Mouse (Mus musculus): ENCODE results near the gene Trnt1.

DNA sequence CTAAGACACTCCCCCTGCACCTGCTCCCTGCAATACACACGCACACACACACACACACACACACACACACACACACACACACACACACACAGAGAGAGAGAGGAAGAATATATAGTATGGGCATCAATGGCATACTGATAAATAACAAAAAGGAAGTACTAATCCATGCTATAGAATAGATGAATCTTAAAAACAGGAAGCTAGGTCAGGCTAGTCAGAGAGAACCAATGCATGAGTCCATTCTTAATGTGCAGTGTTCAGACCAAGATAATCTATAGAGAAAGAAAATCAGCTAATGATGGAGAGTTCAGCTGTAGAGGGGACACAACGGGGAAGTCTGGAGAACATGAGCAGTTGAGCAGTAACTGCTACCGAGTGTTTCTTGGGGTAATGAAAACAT is 10.6 kb upstream of the Trnt1 start:
- TF ChIP-seq CTCF (IDR thresholded peaks at IDR 0.05; ENCODE audit: borderline replicate concordance, insufficient read depth, low read length): no peak
- no peak for TF ChIP-seq POLR2A (IDR thresholded peaks at IDR 0.05; ENCODE audit: low read depth, low read length)

Data from embryonic fibroblast, embryonic 13.5 days (primary cell).